Mouse (Mus musculus) embryo, embryonic 9.5 days (tissue): Measurements from ENCODE around the gene Gm20538.

Experiments used
- DNase-seq: peaks from one replicate; pipeline ENCODE4 v3.0.0-alpha.2; 2017; ENCODE audit errors: extremely low spot score

Gm20538 gene

GRCm38 (mm10) chr19:44530018-44530417, 22.6 kb downstream of the Gm20538 start:
- DNase-seq = no peak

GRCm38 (mm10) chr19:44525551-44526205, 27.0 kb downstream of the Gm20538 start:
- no peak for DNase-seq

- DNase-seq = peak; percentile 46
Observed at GRCm38 (mm10) chr19:44519152-44519551, 33.5 kb downstream of the Gm20538 start.

- no peak for DNase-seq
Observed at GRCm38 (mm10) chr19:44517996-44518768, 34.4 kb downstream of the Gm20538 start.

GRCm38 (mm10) chr19:44515769-44516168, 36.9 kb downstream of the Gm20538 start:
- no peak for DNase-seq

- DNase-seq = peak; percentile 66
Observed at GRCm38 (mm10) chr19:44514521-44515451, 37.8 kb downstream of the Gm20538 start.

GRCm38 (mm10) chr19:44513921-44514482, 38.6 kb downstream of the Gm20538 start:
- no peak for DNase-seq

GRCm38 (mm10) chr19:44513054-44513833, 39.4 kb downstream of the Gm20538 start:
- no peak for DNase-seq

GRCm38 (mm10) chr19:44512601-44513000, 40.0 kb downstream of the Gm20538 start:
- DNase-seq = no peak

- peak; percentile 66 for DNase-seq
Observed at GRCm38 (mm10) chr19:44511451-44512231, 41.0 kb downstream of the Gm20538 start.

- DNase-seq = no peak
Observed at GRCm38 (mm10) chr19:44510534-44511175, 42.0 kb downstream of the Gm20538 start.

- no peak for DNase-seq
Observed at GRCm38 (mm10) chr19:44502741-44503140, 49.9 kb downstream of the Gm20538 start.

GRCm38 (mm10) chr19:44501925-44502324, 50.7 kb downstream of the Gm20538 start:
- DNase-seq = no peak

- no peak for DNase-seq
Observed at GRCm38 (mm10) chr19:44500240-44500639, 52.4 kb downstream of the Gm20538 start.

- no peak for DNase-seq
Observed at GRCm38 (mm10) chr19:44498936-44499335, 53.7 kb downstream of the Gm20538 start.

GRCm38 (mm10) chr19:44496941-44497340, 55.7 kb downstream of the Gm20538 start:
- DNase-seq = no peak

GRCm38 (mm10) chr19:44496511-44496910, 56.1 kb downstream of the Gm20538 start:
- no peak for DNase-seq
